Mouse (Mus musculus): ENCODE data around the gene Amn. TPM values are rescaled to one million over a fixed set of nuclear protein-coding genes. Genes with fewer than 3 reads are reported as not detected.

The Amn gene
- 2.9 and 3.4 TPM in 2 replicates for polyA plus RNA-seq (2015; fragmentation: Nextera tagmentation; extraction: Ambion mirVana)

DNA sequence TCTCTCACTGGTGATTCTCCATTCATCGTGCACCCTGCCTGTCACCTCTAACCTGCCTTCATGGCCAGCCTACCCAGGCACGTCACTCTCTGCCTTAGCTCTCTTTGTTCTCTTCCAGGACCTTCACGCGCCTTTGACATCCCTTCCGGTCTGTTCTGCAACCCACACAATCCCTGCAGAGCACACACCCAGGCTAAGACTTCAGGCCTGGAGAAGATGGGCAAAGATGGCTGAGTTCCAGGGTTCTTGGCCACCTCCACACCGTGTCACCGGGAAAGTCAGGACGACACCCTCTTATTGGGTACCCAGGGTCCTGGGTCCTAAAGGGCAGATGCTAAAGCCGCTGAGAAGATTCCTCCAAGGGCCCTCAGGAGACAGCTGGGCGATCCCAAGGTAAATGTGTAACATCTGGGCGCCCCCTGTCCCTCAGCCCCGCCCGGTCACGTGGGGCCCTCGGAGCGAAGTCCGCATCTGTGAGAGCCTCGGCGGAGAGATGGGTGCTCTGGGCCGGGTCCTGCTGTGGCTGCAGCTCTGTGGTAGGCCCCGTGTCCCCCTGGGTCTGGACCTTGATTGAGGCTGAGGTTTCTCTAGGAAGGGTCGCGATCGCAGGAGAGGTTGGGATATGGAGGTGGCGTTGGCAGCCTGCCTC is at the start of gene Amn:
TSS of gene Amn (plus strand) at position 467 of the 649 bp plus-strand sequence.
- Histone ChIP-seq H3K27me3 (replicated peaks) (peaks cover 69% of the 10 kb centered on the region), H3K36me3 (no peaks in the 10 kb centered on the region), H3K4me2 (peak within 1 kb of the TSS; percentile 47), H3K27ac (replicated peaks) (no peak within 1 kb of the TSS), H3K4me3 (peak within 1 kb of the TSS; percentile 24), H3K9ac (0 out of 2 replicates have a peak within 1 kb of the TSS, but pooled peaks have one; percentile 7), H3K9me3 (no peaks in the 10 kb centered on the region), H3K4me1 (peaks cover 31% of the 10 kb centered on the region)
- WGBS = 25% methylated on average over 25 of the region's 25 CpGs
- no peak for ATAC-seq (ENCODE audit: extremely low read depth, insufficient number of reproducible peaks, low FRiP score, low TSS enrichment)

DNA sequence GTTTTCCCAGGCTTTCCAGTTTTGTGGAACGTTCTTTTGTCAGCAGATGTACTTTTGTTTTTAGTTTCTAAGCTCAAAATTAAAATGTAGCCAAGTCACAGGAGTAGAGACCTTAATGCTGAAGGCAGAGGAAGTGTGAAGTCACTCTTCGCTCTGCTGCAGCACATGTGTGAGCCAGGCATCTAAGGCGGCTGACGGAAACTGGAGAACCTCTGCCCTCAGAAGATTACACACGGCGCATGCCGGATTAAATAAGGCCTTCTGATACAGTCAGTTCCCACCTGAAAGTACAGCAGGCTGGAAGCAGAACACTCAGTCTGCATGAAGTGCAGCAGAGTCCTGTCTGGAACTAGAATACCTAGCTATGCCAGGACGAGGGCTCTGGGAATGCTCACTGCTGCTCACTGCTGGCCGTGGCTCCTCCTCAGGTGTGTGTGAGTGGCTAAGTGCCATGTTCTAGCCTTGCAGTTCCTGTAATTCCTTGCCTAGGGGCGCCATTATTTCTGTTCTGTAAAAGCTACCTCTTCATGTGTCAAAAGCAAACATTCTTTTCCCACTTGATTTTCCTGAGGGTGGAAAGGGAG is 45.6 kb upstream of the Amn start:
- Histone ChIP-seq H3K4me2 (no peak overlapping the region), H3K9me3 (peaks cover 9% of the 10 kb centered on the region; the same call in 1 of the 2 replicates), H3K4me3 (no peak overlapping the region), H3K36me3 (peaks cover 29% of the 10 kb centered on the region), H3K27me3 (replicated peaks) (no peaks in the 10 kb centered on the region), H3K9ac (0 out of 2 replicates have a peak overlapping the region, but pooled peaks have one; percentile 4), H3K4me1 (peaks cover 19% of the 10 kb centered on the region), H3K27ac (replicated peaks) (no peak overlapping the region)
- WGBS = 58% methylated on average over 10 of the region's 10 CpGs
- no peak for ATAC-seq (ENCODE audit: extremely low read depth, insufficient number of reproducible peaks, low FRiP score, low TSS enrichment)

DNA sequence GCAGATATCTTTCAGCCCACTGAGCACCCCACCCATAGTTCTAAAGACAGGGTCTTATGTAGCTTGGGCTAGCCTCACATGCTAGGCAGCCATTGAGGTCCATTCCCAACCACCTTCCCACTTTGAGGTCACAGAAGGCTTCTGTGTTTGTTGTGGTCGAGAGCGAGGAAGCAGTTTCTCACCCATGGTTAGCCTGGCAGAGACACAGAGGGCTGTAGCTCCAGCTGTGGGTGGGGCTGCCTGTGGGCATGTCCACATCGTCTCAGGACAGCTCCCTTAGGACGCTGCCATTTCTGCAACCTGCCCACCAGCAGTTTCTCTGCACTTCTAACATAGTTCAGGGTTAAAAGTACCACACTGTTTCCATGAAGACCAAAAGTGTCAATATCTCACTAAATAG is 43.5 kb upstream of the Amn start:
- Histone ChIP-seq H3K4me1 (peaks cover 19% of the 10 kb centered on the region), H3K4me3 (no peak overlapping the region), H3K9me3 (no peaks in the 10 kb centered on the region), H3K36me3 (peaks cover 8% of the 10 kb centered on the region), H3K4me2 (no peak overlapping the region), H3K9ac (no peak overlapping the region), H3K27ac (replicated peaks) (no peak overlapping the region), H3K27me3 (replicated peaks) (no peaks in the 10 kb centered on the region)
- WGBS = 72% methylated on average over 4 of the region's 4 CpGs
- no peak for ATAC-seq (ENCODE audit: extremely low read depth, insufficient number of reproducible peaks, low FRiP score, low TSS enrichment)

DNA sequence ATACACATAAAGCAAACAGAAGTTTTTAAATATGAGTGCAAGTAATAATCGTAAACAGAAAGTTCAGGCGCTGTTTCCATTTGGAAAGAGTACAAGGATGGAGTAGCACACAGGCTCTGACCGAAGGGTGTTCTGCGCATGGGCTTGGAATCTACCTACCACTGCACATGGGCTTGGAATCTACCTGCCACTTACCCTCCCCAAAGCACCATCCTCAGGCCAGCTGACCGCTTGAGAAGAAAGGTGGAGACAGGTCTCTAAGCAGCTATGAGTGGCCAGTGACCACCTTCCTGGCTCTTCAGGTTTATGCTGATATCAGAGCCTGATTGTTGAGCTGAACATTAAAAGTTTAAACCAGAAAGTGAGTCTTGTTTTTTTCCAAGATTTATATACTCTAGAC is 42.4 kb upstream of the Amn start:
- 84% methylated on average over 5 of the region's 5 CpGs for WGBS
- no peak overlapping the region for H3K27ac ChIP-seq (replicated peaks)
- ATAC-seq (ENCODE audit: extremely low read depth, insufficient number of reproducible peaks, low FRiP score, low TSS enrichment) = no peak
- no peak overlapping the region for H3K4me3 ChIP-seq
- H3K9ac ChIP-seq = no peak overlapping the region
- no peaks in the 10 kb centered on the region for H3K36me3 ChIP-seq
- H3K9me3 ChIP-seq = no peaks in the 10 kb centered on the region
- no peaks in the 10 kb centered on the region for H3K27me3 ChIP-seq (replicated peaks)
- H3K4me2 ChIP-seq = no peak overlapping the region
- peaks cover 19% of the 10 kb centered on the region for H3K4me1 ChIP-seq

DNA sequence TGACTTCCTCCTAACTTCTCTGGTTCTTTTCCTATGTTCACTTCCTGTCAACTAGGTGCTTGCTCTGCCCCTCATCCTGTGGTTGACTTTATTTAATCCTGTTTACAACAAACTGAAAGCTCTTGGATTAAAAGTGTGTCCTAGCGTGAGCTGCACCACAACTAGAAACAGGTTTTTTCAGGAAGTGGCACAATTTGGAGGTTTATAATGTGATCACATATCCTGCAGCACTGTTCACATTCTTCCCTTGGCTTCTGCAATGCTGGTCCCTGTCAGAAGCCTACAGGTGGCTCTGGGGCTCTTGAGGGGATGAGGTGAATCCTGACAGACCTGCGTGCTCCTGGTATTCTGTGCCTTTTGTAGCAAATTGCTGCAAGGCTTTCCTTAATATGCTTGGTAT is 40.1 kb upstream of the Amn start:
- peaks cover 15% of the 10 kb centered on the region for H3K4me1 ChIP-seq
- H3K27ac ChIP-seq (replicated peaks) = no peak overlapping the region
- H3K4me2 ChIP-seq = no peak overlapping the region
- no peak overlapping the region for H3K4me3 ChIP-seq
- no peaks in the 10 kb centered on the region for H3K36me3 ChIP-seq
- WGBS = 91% methylated on average over 2 of the region's 2 CpGs
- no peak for ATAC-seq (ENCODE audit: extremely low read depth, insufficient number of reproducible peaks, low FRiP score, low TSS enrichment)
- H3K27me3 ChIP-seq (replicated peaks) = no peaks in the 10 kb centered on the region
- H3K9me3 ChIP-seq = no peaks in the 10 kb centered on the region
- H3K9ac ChIP-seq = no peak overlapping the region

DNA sequence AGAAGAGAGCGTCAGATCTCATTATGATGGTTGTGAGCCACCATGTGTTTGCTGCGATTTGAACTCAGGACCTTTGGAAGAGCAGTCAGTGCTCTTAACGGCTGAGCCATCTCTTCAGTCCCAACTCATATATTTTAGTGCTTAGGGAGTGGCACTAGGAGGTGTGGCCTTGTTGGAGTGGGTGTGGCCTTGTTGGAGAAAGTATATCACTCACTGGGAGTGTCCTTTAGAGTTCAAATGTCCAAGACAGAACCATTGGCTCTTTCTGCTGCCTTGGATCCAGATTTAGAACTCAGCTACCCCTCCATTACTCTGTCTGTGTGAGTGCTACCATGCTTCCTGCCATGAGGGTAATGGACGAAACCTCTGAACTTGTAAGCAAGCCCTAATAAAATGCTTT is 37.1 kb upstream of the Amn start:
- Histone ChIP-seq H3K36me3 (peaks cover 11% of the 10 kb centered on the region), H3K4me3 (no peak overlapping the region), H3K9ac (no peak overlapping the region), H3K4me2 (no peak overlapping the region), H3K9me3 (no peaks in the 10 kb centered on the region), H3K27me3 (replicated peaks) (no peaks in the 10 kb centered on the region), H3K27ac (replicated peaks) (no peak overlapping the region), H3K4me1 (peaks cover 23% of the 10 kb centered on the region)
- 92% methylated on average over 4 of the region's 4 CpGs for WGBS
- no peak for ATAC-seq (ENCODE audit: extremely low read depth, insufficient number of reproducible peaks, low FRiP score, low TSS enrichment)

DNA sequence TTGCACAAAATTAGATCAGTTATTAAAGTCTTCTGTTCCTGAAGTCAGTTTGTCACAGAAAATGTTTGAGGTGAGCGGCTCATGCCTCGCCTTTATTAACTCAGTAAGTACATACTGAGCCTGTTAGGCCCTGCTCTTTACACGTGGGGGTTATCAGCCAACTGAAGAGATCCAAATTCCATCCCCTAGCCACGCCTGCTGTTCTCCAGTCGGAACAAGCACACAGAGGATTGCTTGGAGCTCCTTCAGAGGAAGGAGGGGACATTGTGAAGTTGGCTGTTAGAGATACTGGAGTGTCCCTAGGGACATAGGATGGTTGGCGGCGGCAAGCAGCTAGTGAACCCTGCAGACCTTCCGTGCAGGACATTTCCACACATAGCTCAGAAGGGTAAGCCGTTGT is 36.5 kb upstream of the Amn start:
- 38% methylated on average over 9 of the region's 9 CpGs for WGBS
- H3K36me3 ChIP-seq = peaks cover 17% of the 10 kb centered on the region
- no peak overlapping the region for H3K9ac ChIP-seq
- H3K4me2 ChIP-seq = 0 out of 2 replicates have a peak overlapping the region, but pooled peaks have one; percentile 2
- no peak overlapping the region for H3K27ac ChIP-seq (replicated peaks)
- no peak overlapping the region for H3K4me3 ChIP-seq
- H3K4me1 ChIP-seq = peaks cover 23% of the 10 kb centered on the region
- no peaks in the 10 kb centered on the region for H3K27me3 ChIP-seq (replicated peaks)
- H3K9me3 ChIP-seq = no peaks in the 10 kb centered on the region
- no peak for ATAC-seq (ENCODE audit: extremely low read depth, insufficient number of reproducible peaks, low FRiP score, low TSS enrichment)

DNA sequence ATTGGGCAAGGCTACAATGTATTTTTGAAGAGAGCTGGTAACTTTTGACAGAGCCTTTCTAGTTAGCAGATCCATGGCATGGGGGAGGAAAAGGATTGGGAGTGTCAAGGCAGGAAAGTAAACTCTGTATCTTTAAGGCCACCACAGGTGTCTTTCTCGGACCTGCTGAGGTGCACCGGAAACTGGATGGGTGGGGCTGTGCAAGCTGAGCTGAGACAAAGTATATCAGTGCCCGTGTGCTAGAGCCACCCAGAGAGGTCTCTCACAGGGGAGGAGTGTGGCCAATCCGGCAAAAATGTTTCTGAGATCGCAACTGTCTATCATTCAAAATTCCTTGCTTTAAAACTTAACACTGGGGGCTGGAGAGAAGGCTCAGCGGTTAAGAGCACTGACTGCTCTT is 35.3 kb upstream of the Amn start:
- Histone ChIP-seq H3K27ac (replicated peaks) (no peak overlapping the region), H3K4me3 (no peak overlapping the region), H3K36me3 (peaks cover 23% of the 10 kb centered on the region), H3K9me3 (no peaks in the 10 kb centered on the region), H3K27me3 (replicated peaks) (no peaks in the 10 kb centered on the region), H3K4me2 (no peak overlapping the region), H3K9ac (no peak overlapping the region), H3K4me1 (peaks cover 23% of the 10 kb centered on the region)
- no peak for ATAC-seq (ENCODE audit: extremely low read depth, insufficient number of reproducible peaks, low FRiP score, low TSS enrichment)
- 84% methylated on average over 6 of the region's 6 CpGs for WGBS

DNA sequence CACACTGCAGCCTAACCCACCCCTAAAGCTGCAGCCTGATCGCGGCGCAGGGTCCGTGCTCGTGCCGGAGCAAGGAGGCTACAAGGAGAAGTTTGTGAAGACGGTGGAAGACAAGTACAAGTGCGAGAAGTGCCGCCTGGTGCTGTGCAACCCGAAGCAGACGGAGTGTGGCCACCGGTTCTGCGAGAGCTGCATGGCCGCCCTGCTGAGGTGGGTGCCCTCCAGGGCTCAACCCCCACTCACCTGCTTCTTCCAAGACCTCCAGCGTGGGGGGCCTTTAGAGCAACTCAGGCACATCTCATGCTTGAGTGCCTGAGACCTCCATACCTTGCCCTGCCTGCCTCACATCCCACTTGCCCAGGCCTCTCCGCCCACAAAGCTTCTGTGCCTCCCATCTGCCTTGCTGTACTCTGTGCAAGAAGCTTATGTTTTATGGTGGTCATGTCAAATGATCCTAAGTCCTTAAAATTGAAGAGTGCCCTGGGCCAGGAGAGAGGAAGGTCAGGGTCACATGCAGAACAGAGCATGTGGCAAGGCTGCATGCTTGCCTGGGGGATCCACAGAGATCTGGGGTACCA is 33.2 kb upstream of the Amn start:
- Histone ChIP-seq H3K27me3 (replicated peaks) (no peaks in the 10 kb centered on the region), H3K9me3 (no peaks in the 10 kb centered on the region), H3K36me3 (peaks cover 34% of the 10 kb centered on the region), H3K4me1 (peaks cover 23% of the 10 kb centered on the region), H3K4me3 (no peak overlapping the region), H3K27ac (replicated peaks) (no peak overlapping the region), H3K4me2 (no peak overlapping the region), H3K9ac (no peak overlapping the region)
- 92% methylated on average over 16 of the region's 16 CpGs for WGBS
- no peak for ATAC-seq (ENCODE audit: extremely low read depth, insufficient number of reproducible peaks, low FRiP score, low TSS enrichment)

DNA sequence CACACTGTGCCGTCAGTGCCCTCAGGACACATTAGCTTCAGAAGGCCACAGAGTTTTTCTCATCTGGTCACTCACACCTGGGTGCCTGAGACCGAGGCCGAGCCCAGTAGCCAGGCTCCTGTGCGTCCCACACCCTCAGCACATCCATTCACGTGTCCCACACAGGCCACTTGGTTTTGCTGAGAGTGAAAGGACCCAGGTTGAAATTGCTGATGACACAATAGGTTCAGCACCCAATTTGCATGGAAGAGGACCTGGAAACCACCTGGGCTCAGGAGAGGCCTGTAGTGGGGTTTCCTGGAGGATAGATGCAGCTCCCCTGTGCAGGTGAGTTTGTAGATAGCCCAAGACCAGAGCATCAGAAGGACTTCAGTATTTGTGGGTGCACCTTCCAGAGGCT is 32.5 kb upstream of the Amn start:
- no peaks in the 10 kb centered on the region for H3K27me3 ChIP-seq (replicated peaks)
- H3K9me3 ChIP-seq = no peaks in the 10 kb centered on the region
- H3K4me3 ChIP-seq = no peak overlapping the region
- no peak overlapping the region for H3K4me2 ChIP-seq
- H3K4me1 ChIP-seq = peaks cover 23% of the 10 kb centered on the region
- no peak overlapping the region for H3K9ac ChIP-seq
- 88% methylated on average over 5 of the region's 5 CpGs for WGBS
- no peak for ATAC-seq (ENCODE audit: extremely low read depth, insufficient number of reproducible peaks, low FRiP score, low TSS enrichment)
- 0 out of 2 replicates have a peak overlapping the region, but pooled peaks have one; percentile 17 for H3K27ac ChIP-seq (replicated peaks)
- peaks cover 40% of the 10 kb centered on the region for H3K36me3 ChIP-seq

DNA sequence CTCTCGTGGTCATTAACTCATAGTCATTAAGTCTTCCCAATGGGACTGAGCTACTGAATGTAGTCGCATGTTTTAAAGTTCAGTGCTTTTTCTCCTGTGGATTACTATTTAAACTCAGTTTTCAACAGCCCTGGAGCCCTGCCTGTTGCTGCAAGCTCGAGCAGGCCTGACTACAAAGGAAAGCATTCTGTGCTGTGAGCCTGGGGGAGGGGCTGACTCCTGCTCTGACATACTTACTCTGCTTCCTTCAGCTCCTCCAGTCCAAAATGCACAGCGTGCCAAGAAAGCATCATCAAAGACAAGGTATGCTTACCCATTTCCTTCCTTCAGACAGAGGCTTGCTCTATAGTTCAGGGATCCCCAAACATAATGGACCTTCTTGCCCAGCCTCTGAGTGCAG is 32.1 kb upstream of the Amn start:
- WGBS = 50% methylated on average over 4 of the region's 4 CpGs
- no peak overlapping the region for H3K9ac ChIP-seq
- 0 out of 2 replicates have a peak overlapping the region, but pooled peaks have one; percentile 17 for H3K27ac ChIP-seq (replicated peaks)

More for the DNA sequence above, 32.1 kb upstream of the Amn start:
- H3K9me3 ChIP-seq = no peaks in the 10 kb centered on the region
- H3K4me1 ChIP-seq = peaks cover 21% of the 10 kb centered on the region
- H3K4me3 ChIP-seq = no peak overlapping the region
- ATAC-seq (ENCODE audit: extremely low read depth, insufficient number of reproducible peaks, low FRiP score, low TSS enrichment) = no peak
- no peak overlapping the region for H3K4me2 ChIP-seq
- H3K36me3 ChIP-seq = peaks cover 45% of the 10 kb centered on the region
- H3K27me3 ChIP-seq (replicated peaks) = no peaks in the 10 kb centered on the region
